Mouse (Mus musculus) E14TG2a.4 (cell line): ENCODE measurements around the gene Tmem167b.

Experiments
- CTCF ChIP-seq: conservative IDR thresholded peaks from 2 replicates; pipeline ENCODE4 v1.5.1; 2014; ENCODE audit warnings: low read length
- NANOG ChIP-seq: IDR thresholded peaks from 2 replicates; pipeline ENCODE4 v1.6.1; 2014; ENCODE audit warnings: borderline replicate concordance, low read length, mixed read lengths
- POU5F1 ChIP-seq: IDR thresholded peaks from 2 replicates; pipeline ENCODE4 v1.6.1; 2014; ENCODE audit warnings: low read length, borderline replicate concordance

DNA sequence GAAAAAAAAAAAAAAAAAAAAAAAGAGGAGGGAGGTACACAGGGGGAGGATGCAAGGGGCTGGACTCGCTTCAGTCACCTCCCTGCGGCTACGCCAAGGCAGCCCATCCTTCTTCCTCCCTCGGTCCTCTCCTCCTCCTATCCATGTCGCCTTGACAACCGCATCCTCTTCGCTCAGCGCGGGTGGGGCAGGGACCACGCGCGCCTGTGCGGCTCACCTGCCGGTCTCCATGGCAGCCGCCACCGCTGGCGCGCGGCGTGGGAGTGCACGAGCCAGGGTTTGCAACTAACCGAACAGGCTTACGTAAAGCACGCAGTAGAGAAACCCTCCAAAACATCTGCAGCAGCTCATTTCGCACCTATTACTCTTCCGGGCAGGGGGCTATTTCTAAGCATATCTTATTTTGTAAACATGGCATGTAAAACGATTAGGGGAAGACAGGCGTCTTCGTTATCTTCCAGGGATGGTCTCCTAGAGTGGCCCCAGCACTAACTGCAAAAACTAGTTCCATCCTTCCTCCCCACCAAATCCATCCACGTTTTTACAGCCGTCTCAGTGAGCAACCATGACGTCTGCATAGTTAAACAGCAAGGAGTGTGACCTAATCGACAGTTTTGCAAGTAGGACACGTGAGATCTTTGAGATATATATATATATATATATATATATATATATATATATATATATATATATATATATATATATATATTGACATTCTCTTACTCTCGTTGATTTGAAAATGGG, 25.6 kb downstream of the Tmem167b start, which contains the start of gene 5330417C22Rik:
- TF ChIP-seq CTCF (no peak), POU5F1 (no peak), NANOG (no peak)
